Mouse (Mus musculus): ENCODE measurements around the gene Ahnak. TPM values are rescaled to one million over a fixed set of nuclear protein-coding genes. Genes with fewer than 3 reads are reported as not detected.

Ahnak gene
- 5.0 and 6.3 TPM in 2 replicates for polyA plus RNA-seq (2016; fragmentation: Nextera tagmentation; extraction: Ambion mirVana)

DNA sequence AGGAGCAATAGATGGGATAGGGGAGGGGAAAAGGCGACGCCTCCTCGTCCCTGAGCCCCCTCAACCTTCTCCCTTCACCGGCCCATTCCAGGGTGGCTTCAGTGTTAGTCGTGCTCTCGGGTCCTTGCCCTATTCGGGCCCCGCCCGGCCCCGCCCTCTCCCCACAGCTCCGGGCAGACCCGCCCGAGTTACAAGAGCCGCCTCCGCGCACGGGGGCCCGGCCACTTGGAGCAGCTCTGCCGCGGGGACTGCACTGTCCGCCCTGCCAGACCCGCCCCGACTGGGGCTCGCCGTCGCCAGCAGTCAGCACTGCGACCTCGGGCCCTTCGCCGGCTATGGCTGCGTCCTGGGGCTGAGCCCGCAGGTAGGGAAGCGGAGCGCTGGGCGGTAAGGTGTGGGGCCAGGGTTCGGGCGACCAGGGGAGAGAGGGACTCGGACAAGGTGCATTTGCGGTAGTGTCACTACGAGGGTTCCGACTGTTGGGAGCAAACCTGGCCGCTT is at the start of gene Ahnak:
Ahnak (plus strand) TSS at position 219 of the 501 bp plus-strand sequence.
- Histone ChIP-seq H3K27me3 (replicated peaks) (peaks cover 42% of the 10 kb centered on the region), H3K36me3 (no peaks in the 10 kb centered on the region), H3K27ac (no peak within 1 kb of the TSS), H3K9ac (peak within 1 kb of the TSS; percentile 60), H3K4me2 (replicated peaks) (peak within 1 kb of the TSS; percentile 93), H3K4me3 (peak within 1 kb of the TSS; percentile 55), H3K9me3 (no peaks in the 10 kb centered on the region), H3K4me1 (peaks cover 33% of the 10 kb centered on the region)
- under 1% methylated on average over 42 of the region's 42 CpGs for WGBS
- ATAC-seq (ENCODE audit: low FRiP score, low read depth) = 0 out of 2 replicates have a peak, but pooled peaks have one; percentile 22

DNA sequence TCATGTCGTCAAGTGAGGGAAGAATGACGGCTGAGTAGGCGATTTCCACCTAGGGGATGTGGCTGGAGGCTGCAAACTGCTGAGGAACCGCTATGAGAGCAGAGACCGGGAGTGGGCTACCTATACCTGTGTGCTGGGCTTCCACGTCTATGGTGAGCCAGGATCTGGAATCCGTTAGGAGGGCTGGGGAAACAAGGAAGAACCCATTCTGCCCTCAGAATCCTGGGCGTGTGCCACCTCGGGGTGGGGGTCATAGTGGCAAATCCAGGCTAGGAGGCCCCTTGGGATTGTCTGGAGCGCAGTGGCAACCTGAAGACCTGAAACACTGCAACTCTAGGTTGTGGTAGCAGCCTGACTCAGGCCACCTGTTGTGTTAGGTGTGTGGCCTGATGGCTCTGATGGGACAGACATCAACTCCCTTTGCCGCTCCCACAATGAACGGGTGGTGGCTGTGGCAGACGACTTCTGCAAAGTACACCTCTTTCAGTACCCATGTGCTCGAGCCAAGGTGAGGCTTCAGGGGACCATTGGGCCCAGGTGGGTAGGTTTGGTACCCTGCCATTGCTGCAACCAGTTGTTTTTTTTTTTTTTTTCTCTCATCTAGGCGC is 48.5 kb upstream of the Ahnak start:
- no peaks in the 10 kb centered on the region for H3K9me3 ChIP-seq
- WGBS = 77% methylated on average over 15 of the region's 15 CpGs
- H3K4me3 ChIP-seq = no peak overlapping the region
- peaks cover 27% of the 10 kb centered on the region for H3K4me1 ChIP-seq
- H3K27me3 ChIP-seq (replicated peaks) = no peaks in the 10 kb centered on the region
- peaks cover 15% of the 10 kb centered on the region for H3K36me3 ChIP-seq
- H3K9ac ChIP-seq = no peak overlapping the region
- H3K4me2 ChIP-seq (replicated peaks) = peak overlapping the region; percentile 75
- ATAC-seq (ENCODE audit: low FRiP score, low read depth) = no peak
- 0 out of 2 replicates have a peak overlapping the region, but pooled peaks have one; percentile 96 for H3K27ac ChIP-seq

DNA sequence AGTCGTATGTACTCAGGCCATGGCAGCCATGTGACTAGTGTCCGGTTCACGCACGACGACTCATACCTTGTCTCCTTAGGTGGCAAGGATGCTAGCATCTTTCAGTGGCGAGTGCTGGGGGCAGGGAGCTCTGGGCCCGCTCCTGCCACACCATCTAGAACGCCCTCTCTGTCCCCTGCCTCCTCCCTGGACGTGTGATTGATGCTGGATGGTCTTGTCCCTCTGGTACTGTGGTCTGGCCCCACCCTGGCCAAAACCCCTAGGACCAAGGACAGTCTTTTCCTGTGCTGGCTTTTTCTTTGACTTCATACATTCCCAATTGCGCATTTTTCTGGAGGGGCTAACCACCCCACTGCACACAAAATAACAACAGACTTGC is 48.0 kb upstream of the Ahnak start:
- Histone ChIP-seq H3K4me1 (peaks cover 27% of the 10 kb centered on the region), H3K9me3 (no peaks in the 10 kb centered on the region), H3K4me3 (peak overlapping the region; percentile 94), H3K27me3 (replicated peaks) (no peaks in the 10 kb centered on the region), H3K4me2 (replicated peaks) (peak overlapping the region; percentile 75), H3K27ac (0 out of 2 replicates have a peak overlapping the region, but pooled peaks have one; percentile 96), H3K9ac (peak overlapping the region; percentile 57), H3K36me3 (peaks cover 19% of the 10 kb centered on the region)
- 21% methylated on average over 10 of the region's 10 CpGs for WGBS
- peak; percentile 46 for ATAC-seq (ENCODE audit: low FRiP score, low read depth)

DNA sequence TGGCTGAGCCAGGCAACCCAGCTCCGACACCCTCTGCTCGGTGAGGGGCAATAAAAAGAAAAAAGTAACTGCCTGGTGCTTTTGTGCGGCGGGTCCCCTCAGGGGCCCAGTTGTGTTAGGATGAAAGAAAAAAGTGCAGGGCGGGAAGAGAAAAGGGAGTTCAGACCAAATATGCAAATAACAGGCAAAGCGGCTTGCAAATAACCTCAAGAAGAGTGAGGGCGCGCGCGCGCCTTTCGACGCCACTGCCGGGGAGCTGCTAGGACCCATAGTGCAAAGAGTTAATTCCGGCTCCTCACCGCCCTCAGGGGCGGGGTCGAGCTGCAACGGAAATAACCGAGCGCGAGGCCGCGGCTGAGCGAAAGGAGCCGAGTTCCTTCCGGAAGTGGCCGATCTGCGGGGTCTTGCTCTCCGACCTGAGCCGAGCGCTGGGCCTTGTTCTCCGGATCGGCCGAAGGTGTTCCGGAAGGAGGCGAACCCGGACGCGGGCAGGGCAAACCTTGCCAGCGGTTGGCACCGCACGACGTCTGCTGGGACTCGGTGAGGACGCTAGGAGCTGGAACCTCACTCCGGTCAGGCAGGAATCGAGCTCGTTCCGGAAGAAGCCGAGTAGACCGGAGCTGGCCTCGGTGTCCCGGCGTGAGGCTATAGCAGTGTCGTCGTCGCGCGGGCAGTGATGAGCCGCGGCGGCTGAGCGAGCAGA is 47.4 kb upstream of the Ahnak start, which contains the start of gene Mta2:
Mta2 (plus strand) TSS at position 361 of the 703 bp plus-strand sequence.
- Histone ChIP-seq H3K4me2 (replicated peaks) (peak within 1 kb of the TSS; percentile 75), H3K27me3 (replicated peaks) (no peaks in the 10 kb centered on the region), H3K27ac (peak within 1 kb of the TSS; percentile 96), H3K4me3 (peak within 1 kb of the TSS; percentile 94), H3K36me3 (peaks cover 19% of the 10 kb centered on the region), H3K9me3 (no peaks in the 10 kb centered on the region), H3K9ac (peak within 1 kb of the TSS; percentile 99), H3K4me1 (peaks cover 27% of the 10 kb centered on the region)
- WGBS = under 1% methylated on average over 64 of the region's 64 CpGs
- peak; percentile 96 for ATAC-seq (ENCODE audit: low FRiP score, low read depth)

DNA sequence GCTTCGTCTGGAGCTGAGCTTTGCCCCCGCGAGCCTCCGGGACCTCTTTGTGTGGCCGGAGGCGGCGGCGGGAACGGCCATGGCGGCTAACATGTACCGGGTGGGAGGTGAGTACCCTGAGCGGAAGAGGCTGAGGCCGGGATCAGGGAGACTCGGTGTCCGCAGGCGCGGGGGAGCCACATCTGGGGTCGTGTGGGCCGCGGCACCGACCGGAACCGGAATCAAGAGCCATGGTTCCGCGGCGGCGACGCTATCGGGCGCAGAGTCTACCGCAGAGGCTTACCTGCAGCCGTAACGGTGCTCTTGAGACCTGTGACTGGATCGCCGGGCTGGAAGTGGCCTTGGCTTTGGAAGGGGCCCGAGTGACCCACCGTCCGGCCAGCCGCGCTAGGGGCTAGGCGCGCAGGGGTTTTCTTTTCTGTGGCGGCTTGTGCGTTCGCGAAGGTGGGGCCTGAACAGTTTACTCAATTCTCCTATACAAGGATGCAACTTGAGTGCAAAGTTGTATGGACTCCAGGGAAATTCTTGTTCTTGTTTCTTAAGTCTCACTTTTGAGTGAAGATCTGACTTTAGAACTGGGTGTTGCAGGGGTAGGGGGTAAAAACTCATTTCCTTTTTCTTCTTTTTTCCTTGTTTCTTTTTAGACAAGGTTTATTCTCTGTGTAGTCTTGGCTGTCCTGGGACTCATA is 46.7 kb upstream of the Ahnak start:
- H3K27me3 ChIP-seq (replicated peaks) = no peaks in the 10 kb centered on the region
- peak overlapping the region; percentile 99 for H3K9ac ChIP-seq
- peak; percentile 72 for ATAC-seq (ENCODE audit: low FRiP score, low read depth)
- H3K27ac ChIP-seq = peak overlapping the region; percentile 96
- peaks cover 25% of the 10 kb centered on the region for H3K36me3 ChIP-seq
- H3K9me3 ChIP-seq = no peaks in the 10 kb centered on the region
- peak overlapping the region; percentile 94 for H3K4me3 ChIP-seq
- under 1% methylated on average over 46 of the region's 46 CpGs for WGBS
- H3K4me2 ChIP-seq (replicated peaks) = peak overlapping the region; percentile 75
- H3K4me1 ChIP-seq = peaks cover 27% of the 10 kb centered on the region

DNA sequence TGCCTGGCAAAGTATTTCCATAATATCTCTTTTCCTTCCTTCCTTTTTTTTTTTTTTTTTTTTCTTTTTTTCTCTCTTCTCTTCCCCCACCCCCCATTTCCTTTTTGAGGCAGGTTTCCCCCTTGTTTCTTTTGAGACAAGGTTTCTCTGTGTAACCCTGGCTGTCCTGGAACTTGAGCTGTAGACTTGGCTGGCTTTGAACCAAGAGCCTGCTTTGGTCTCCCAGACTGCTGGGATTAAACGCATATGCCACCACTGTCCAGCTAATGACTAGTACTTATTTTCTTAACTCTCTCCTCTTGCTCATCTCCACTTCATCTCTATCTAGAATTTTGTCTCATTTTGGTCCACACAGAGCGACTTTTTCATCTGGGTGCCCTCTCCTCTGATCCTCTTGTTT is 46.0 kb upstream of the Ahnak start:
- 80% methylated on average over 2 of the region's 2 CpGs for WGBS
- Histone ChIP-seq H3K27ac (no peak overlapping the region), H3K9ac (peak overlapping the region; percentile 99), H3K4me1 (peaks cover 27% of the 10 kb centered on the region), H3K9me3 (no peaks in the 10 kb centered on the region), H3K4me2 (replicated peaks) (peak overlapping the region; percentile 75), H3K36me3 (peaks cover 31% of the 10 kb centered on the region), H3K27me3 (replicated peaks) (no peaks in the 10 kb centered on the region), H3K4me3 (peak overlapping the region; percentile 94)
- no peak for ATAC-seq (ENCODE audit: low FRiP score, low read depth)

DNA sequence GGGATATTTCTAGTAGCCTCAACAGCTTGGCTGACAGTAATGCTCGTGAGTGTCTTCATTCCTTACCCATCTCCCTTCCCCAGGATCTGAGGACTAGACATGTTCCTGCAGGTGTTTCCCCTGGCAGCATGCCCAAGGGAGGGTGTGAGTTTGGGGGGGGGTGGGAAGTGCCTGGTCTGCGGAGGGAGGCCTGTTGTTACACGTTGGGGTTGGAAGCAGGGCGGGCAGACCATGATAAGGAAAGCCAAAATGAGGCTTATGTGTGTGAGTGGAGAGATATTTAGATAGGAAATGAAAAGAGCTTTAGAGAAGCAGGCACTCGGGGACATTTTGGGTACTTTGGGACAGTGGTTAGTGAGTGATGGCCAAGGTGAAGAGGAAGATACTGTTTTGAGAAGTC is 45.0 kb upstream of the Ahnak start:
- H3K9ac ChIP-seq = peak overlapping the region; percentile 26; the same call in 1 of the 2 replicates
- 76% methylated on average over 5 of the region's 5 CpGs for WGBS

DNA sequence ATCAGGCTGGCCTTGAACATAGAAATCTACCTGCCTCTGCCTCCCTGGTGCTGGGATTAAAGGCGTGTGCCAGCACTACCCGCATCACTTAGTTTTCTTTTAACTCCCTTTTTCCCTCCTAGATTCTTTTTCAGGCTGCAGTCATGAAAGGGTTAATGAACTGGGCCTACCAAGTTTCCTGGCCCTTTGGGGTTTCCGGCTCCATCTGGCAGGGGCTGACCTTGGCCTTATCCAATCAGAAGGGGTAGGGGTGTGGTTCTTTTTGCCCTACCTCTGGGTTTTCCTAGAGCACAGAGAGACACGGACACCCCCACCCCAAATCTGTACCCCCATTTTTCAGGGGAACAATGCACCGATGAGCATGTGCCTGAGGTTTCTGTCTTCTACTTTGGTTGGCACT is 44.3 kb upstream of the Ahnak start:
- WGBS = 48% methylated on average over 5 of the region's 5 CpGs
- H3K4me3 ChIP-seq = no peak overlapping the region
- no peak overlapping the region for H3K27ac ChIP-seq
- H3K27me3 ChIP-seq (replicated peaks) = no peaks in the 10 kb centered on the region
- H3K36me3 ChIP-seq = peaks cover 48% of the 10 kb centered on the region
- H3K4me1 ChIP-seq = peaks cover 27% of the 10 kb centered on the region
- no peak overlapping the region for H3K9ac ChIP-seq
- H3K9me3 ChIP-seq = no peaks in the 10 kb centered on the region
- peak overlapping the region; percentile 40 for H3K4me2 ChIP-seq (replicated peaks)
- ATAC-seq (ENCODE audit: low FRiP score, low read depth) = no peak

More for the DNA sequence above, 45.0 kb upstream of the Ahnak start:
- H3K27me3 ChIP-seq (replicated peaks) = no peaks in the 10 kb centered on the region
- H3K9me3 ChIP-seq = no peaks in the 10 kb centered on the region
- peaks cover 42% of the 10 kb centered on the region for H3K36me3 ChIP-seq
- H3K27ac ChIP-seq = no peak overlapping the region
- peak overlapping the region; percentile 41 for H3K4me2 ChIP-seq (replicated peaks)
- peaks cover 27% of the 10 kb centered on the region for H3K4me1 ChIP-seq
- ATAC-seq (ENCODE audit: low FRiP score, low read depth) = no peak
- no peak overlapping the region for H3K4me3 ChIP-seq

DNA sequence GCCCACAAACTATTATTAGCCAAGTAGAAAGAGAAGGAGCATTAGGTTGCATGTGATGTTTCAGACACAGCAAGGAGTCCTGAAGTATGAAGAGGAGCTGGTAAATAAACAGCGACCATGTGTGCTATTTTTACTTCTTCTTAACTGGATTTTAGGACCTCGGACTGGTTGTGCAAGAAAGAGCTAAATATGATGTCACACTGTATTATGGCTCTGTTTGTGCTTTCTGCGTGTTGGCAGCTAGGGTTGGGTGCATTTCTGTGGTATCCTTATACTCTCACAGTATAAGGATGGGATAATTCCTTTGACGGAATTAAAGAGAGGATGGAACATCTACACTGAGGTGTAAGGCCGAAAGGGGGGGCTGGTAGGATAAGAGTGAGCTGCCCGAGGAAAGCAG is 43.8 kb upstream of the Ahnak start:
- H3K4me1 ChIP-seq = peaks cover 27% of the 10 kb centered on the region
- H3K4me3 ChIP-seq = no peak overlapping the region
- 89% methylated on average over 6 of the region's 6 CpGs for WGBS
- no peak for ATAC-seq (ENCODE audit: low FRiP score, low read depth)
- no peaks in the 10 kb centered on the region for H3K9me3 ChIP-seq
- peaks cover 53% of the 10 kb centered on the region for H3K36me3 ChIP-seq
- H3K4me2 ChIP-seq (replicated peaks) = peak overlapping the region; percentile 40; the same call in 1 of the 2 replicates
- no peaks in the 10 kb centered on the region for H3K27me3 ChIP-seq (replicated peaks)
- no peak overlapping the region for H3K9ac ChIP-seq
- H3K27ac ChIP-seq = no peak overlapping the region

DNA sequence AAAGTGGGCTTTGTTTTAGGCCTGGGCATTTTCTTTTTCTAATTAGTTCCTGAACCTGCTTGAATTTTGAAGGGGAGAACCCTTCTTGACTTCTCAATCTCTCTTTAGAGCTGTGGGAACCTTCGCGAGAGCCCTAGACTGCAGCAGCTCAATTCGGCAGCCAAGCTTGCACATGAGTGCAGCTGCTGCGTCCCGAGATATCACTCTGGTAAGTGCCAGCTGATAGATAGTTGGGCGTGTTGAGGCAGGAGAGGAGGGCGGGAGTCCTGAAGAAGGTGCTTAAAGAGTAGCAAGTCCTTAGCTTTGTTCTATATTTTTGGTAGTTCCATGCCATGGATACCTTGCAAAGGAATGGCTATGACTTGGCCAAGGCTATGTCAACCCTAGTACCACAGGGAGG is 42.2 kb upstream of the Ahnak start:
- Histone ChIP-seq H3K4me1 (peaks cover 16% of the 10 kb centered on the region), H3K36me3 (peaks cover 70% of the 10 kb centered on the region), H3K27me3 (replicated peaks) (no peaks in the 10 kb centered on the region), H3K27ac (no peak overlapping the region), H3K9ac (no peak overlapping the region), H3K4me3 (no peak overlapping the region), H3K4me2 (replicated peaks) (no peak overlapping the region), H3K9me3 (no peaks in the 10 kb centered on the region)
- no peak for ATAC-seq (ENCODE audit: low FRiP score, low read depth)
- WGBS = 92% methylated on average over 7 of the region's 7 CpGs

DNA sequence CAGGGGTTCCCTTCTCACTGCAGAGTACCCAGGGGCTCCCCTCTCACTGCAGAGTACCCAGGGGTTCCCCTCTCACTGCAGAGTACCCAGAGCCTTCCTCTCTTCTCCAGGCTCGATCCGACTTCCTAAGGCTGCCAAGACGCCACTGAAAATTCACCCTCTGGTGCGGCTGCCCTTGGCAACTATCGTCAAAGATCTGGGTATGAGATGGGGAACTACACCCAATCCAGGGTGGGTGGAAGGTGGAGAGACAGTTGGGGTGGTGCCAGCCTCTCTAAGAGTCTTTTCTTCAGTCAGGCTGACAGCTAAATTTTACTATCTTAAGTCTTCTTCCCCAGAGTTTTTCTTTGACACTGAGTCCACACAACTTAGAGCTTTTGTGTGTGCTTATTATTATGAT is 38.9 kb upstream of the Ahnak start:
- Histone ChIP-seq H3K27me3 (replicated peaks) (no peaks in the 10 kb centered on the region), H3K27ac (no peak overlapping the region), H3K4me2 (replicated peaks) (no peak overlapping the region), H3K36me3 (peaks cover 72% of the 10 kb centered on the region), H3K4me1 (peaks cover 17% of the 10 kb centered on the region), H3K9me3 (no peaks in the 10 kb centered on the region), H3K9ac (no peak overlapping the region), H3K4me3 (no peak overlapping the region)
- WGBS = 94% methylated on average over 5 of the region's 5 CpGs
- no peak for ATAC-seq (ENCODE audit: low FRiP score, low read depth)

DNA sequence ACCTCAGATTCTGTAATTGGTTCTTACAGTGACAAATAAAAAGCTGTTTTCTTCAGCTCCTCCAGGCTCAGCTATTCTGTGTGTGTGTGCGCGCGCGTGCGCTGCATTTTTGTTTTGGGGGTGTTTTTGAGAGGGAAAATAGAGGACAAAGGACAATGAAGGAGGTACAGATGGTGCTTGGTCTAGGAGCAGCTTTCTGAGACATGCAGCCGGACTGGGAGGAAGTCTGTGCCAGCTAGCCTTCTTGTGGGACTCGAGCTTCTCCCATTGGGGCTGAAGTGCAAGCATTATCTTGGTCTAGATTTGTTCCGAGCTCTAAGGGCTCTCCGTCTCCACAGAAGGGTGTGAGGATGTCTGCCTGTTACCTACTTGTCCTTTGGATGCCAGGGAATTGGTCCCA is 36.8 kb upstream of the Ahnak start:
- WGBS = 91% methylated on average over 9 of the region's 9 CpGs
- H3K4me1 ChIP-seq = peaks cover 17% of the 10 kb centered on the region
- H3K4me2 ChIP-seq (replicated peaks) = 0 out of 2 replicates have a peak overlapping the region, but pooled peaks have one; percentile 87
- H3K36me3 ChIP-seq = peaks cover 68% of the 10 kb centered on the region
- H3K27me3 ChIP-seq (replicated peaks) = no peaks in the 10 kb centered on the region
- H3K4me3 ChIP-seq = no peak overlapping the region
- peak overlapping the region; percentile 78 for H3K27ac ChIP-seq
- H3K9me3 ChIP-seq = no peaks in the 10 kb centered on the region
- ATAC-seq (ENCODE audit: low FRiP score, low read depth) = no peak
- peak overlapping the region; percentile 18; the same call in 1 of the 2 replicates for H3K9ac ChIP-seq

All from neural tube, embryonic 12.5 days (tissue).